Mouse (Mus musculus) liver, embryonic 12.5 days (tissue): ENCODE measurements around the gene Ctbs. TPM values are rescaled to one million over a fixed set of nuclear protein-coding genes. Genes with fewer than 3 reads are reported as not detected.
A peak's percentile ranks its signal among the peaks of the same experiment; 100 is the strongest.

Experiments
- ATAC-seq: fragments of 200-750 bp; cut with Nextera tagmentation; 2 replicates; pipeline ENCODE4 v1.8.0; 2017; ENCODE audit warnings: moderate number of reproducible peaks, mild to moderate bottlenecking, moderate library complexity
- H3K27ac ChIP-seq: fragments of 300-500 bp; sonication (generic); 2 replicates; pipeline ENCODE4 v1.5.1; 2016; ENCODE audit warnings: mild to moderate bottlenecking
- H3K27me3 ChIP-seq: fragments of 300-500 bp; sonication (generic); replicated peaks from 2 replicates; pipeline ENCODE4 v1.6.1; 2016; ENCODE audit warnings: mild to moderate bottlenecking, moderate library complexity
- H3K36me3 ChIP-seq: fragments of 300-500 bp; sonication (generic); 2 replicates; pipeline ENCODE4 v1.6.1; 2016; ENCODE audit warnings: mild to moderate bottlenecking, moderate library complexity
- H3K4me1 ChIP-seq: fragments of 300-500 bp; sonication (generic); 2 replicates; pipeline ENCODE4 v1.6.1; 2016
- H3K4me2 ChIP-seq: fragments of 300-500 bp; sonication (generic); 2 replicates; pipeline ENCODE4 v1.6.1; 2016; ENCODE audit warnings: mild to moderate bottlenecking, moderate library complexity
- H3K4me3 ChIP-seq: fragments of 300-500 bp; sonication (generic); 2 replicates; pipeline ENCODE4 v1.5.1; 2016; ENCODE audit warnings: mild to moderate bottlenecking, moderate library complexity
- H3K9ac ChIP-seq: fragments of 300-500 bp; sonication (generic); 2 replicates; pipeline ENCODE4 v1.6.1; 2016; ENCODE audit warnings: mild to moderate bottlenecking, moderate library complexity
- H3K9me3 ChIP-seq: fragments of 300-500 bp; sonication (generic); replicated peaks from 2 replicates; pipeline ENCODE4 v1.6.1; 2016; ENCODE audit warnings: mild to moderate bottlenecking, moderate library complexity
- WGBS: fragments of 180-500 bp; shearing (Covaris S2); methylation state at CpG from one replicate; pipeline ENCODE4 v1.1.7; 2016; ENCODE audit not compliant: insufficient replicate concordance; 5-methylcytosine and 5-hydroxymethylcytosine counted together
- polyA plus RNA-seq: library from polyadenylated mRNA; unstranded; fragments of >200 nt; fragmentation: Nextera tagmentation; extraction: Ambion mirVana; gene quantifications from 2 replicates; pipeline ENCODE4 v1.2.1, GENCODE M21; 2016

The Ctbs gene
- polyA plus RNA-seq, result 5.5 and 6.4 TPM in 2 replicates

DNA sequence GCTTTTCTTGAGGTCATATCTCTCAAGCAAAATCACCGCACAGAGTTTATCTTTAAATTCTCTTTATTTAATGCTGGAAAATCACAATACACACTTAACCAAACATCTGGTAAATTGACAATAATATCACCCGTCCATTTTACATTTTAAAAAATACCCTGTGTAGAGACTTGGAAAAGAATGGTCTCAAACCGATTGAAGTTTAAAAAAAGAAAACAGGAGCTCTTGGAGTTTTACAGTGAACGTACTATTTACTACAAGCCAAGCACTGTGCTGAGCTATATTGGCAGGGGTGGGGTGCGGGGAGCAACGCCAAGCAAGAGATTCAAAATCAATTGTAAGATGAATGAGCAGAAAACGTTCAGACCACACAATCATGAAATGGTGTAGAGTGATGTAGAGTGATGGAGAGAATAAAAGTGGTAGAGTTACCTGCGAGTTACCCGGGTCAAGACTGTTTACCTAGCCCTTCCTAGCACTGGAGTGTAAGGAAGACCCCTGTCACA, at the start of gene Ctbs:
TSS of gene Ctbs (plus strand) at position 51 of the 506 bp plus-strand sequence.
- Histone ChIP-seq H3K9me3 (no peaks in the 10 kb centered on the region; the same call in 1 of the 2 replicates), H3K4me3 (peak within 1 kb of the TSS; percentile 69), H3K9ac (peak within 1 kb of the TSS; percentile 80), H3K4me2 (peak within 1 kb of the TSS; percentile 80), H3K36me3 (peaks cover 15% of the 10 kb centered on the region), H3K4me1 (peaks cover 32% of the 10 kb centered on the region), H3K27me3 (no peaks in the 10 kb centered on the region), H3K27ac (peak within 1 kb of the TSS; percentile 78)
- no peak for ATAC-seq
- 43% methylated on average over 9 of the region's 9 CpGs for WGBS

DNA sequence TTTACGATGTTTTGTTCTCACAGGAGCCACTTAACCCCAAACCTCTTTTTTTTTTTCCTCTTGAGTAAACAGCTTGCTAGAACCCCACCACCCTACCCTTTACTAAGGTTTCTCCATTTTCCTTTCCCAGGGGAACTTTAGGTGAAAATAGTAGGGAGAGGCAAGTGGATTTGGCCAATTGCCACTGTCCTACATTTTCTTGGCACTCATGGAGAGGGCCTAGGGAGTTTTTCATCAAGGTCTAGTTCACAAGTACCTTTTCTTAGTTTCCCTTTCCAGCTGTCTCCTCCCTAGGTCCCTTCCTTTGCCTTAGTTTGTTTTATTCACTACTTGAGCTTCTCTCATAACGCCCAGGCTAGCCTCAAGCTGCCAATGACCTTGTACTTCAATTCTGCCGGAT, 45.8 kb upstream of the Ctbs start:
- H3K9ac ChIP-seq, result peak overlapping the region; percentile 99
- H3K9me3 ChIP-seq, result no peaks in the 10 kb centered on the region
- no peaks in the 10 kb centered on the region for H3K27me3 ChIP-seq
- no peak for ATAC-seq
- 48% methylated on average over 3 of the region's 3 CpGs for WGBS
- H3K36me3 ChIP-seq, result peaks cover 29% of the 10 kb centered on the region
- H3K4me2 ChIP-seq, result peak overlapping the region; percentile 88
- H3K4me1 ChIP-seq, result peaks cover 47% of the 10 kb centered on the region
- peak overlapping the region; percentile 94 for H3K4me3 ChIP-seq
- H3K27ac ChIP-seq, result peak overlapping the region; percentile 97

DNA sequence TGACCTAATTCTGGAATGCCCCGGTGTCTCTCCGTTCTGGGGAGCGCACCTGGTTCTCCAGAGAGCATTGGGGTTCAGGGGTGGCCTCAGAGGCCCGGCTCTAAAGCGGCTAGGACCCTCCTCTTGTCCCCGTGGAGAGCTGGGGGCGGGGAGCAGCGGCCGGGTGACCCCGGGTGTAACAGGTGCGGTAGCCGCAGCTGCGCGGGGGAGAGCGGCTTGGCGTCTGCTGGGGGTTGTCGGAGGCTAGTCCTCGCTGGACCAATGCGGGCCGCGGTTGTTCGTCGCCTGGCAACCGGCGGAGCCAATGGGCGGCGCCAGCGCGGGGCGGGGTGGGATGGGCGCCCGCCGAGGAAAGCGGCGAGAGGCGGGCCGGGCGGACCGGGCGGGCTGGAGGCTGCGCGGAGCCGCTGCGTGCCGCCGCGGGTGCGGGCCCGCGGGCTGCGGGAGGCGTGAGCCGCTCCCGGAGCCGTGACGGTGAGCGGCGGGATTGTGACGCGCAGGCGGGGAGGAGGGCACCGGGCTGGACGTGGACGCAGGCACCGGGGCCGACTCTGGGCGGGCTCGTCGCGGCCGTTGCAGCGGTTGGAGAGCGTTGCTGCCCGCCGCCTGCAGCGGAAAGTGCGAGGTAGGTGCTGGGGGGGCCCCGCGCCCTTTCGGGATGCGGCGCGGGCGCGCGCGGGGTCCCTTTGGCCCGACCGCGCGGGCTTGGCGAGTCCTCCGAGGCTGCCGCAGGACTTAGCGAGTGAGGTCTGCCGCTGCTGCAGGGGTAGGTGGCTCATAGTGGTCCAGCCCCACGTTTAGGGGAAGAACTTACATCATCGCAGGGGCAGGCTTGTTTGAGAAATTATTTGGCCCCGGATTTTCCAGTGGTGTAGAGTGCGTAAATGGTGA, 45.0 kb upstream of the Ctbs start, which contains the start of gene Ssx2ip:
TSS of gene Ssx2ip (plus strand) at position 332 of the 891 bp plus-strand sequence.
- Histone ChIP-seq H3K4me2 (peak within 1 kb of the TSS; percentile 88), H3K9me3 (no peaks in the 10 kb centered on the region), H3K27ac (peak within 1 kb of the TSS; percentile 97), H3K4me3 (peak within 1 kb of the TSS; percentile 94), H3K27me3 (no peaks in the 10 kb centered on the region), H3K9ac (peak within 1 kb of the TSS; percentile 99), H3K4me1 (peaks cover 49% of the 10 kb centered on the region), H3K36me3 (peaks cover 36% of the 10 kb centered on the region)
- peak; percentile 91 for ATAC-seq
- under 1% methylated on average over 95 of the region's 100 CpGs for WGBS

DNA sequence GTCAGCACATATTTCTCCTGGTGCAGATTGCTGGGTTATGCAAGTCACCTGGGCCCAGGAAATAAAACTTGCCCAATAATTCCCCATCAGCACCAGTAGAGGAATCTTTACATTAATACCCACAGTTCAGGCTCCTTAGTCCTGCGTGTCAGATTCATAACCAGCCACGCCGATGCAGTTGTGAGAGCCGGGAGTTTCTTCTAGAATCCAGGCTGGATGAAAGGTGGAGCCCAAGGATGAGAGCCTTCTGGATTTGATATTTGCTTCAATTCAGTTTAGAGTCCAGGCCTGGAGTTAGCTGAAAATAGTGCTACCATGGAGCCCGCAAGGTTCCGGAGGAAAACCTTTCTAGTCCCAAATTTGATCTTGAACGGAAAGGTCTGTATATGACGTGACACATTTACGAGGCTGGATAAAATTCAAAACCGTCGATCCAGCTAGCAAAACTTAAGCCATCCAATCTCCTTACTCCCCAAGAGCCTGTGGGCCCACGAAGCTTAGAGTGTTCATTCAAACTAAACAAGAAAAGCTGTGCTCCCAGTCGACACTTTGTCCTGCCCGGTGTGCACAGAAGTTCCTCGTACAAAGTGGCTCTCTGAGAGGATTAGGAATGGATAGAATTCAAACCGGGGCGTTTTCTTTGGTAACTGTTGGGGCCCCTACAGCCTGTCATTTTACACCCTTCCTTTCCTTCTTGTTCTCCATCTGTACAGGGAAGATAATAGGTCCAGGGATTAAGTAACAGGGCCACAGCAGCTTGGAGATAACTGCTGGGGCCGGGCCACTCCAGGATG, 44.2 kb upstream of the Ctbs start:
- peak; percentile 84 for ATAC-seq
- 20% methylated on average over 18 of the region's 18 CpGs for WGBS
- H3K27me3 ChIP-seq, result no peaks in the 10 kb centered on the region

DNA sequence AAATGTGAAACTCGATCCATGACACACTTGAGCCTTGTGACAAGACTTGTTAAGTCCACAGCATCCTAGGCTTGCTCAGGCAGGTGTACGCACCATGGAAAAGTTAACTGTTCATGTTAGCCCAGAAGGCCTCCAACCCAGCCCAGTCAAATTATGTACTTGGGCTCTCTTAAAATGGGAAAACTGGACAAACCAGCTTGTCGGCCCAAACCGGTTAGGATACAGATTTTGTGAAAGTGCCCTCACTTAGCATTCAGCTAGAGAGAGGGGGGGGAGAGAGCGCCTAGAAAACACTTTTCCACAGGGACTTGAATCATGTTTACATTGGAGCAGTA, 43.6 kb upstream of the Ctbs start:
- 39% methylated on average over 5 of the region's 5 CpGs for WGBS
- Histone ChIP-seq H3K9me3 (no peaks in the 10 kb centered on the region), H3K4me1 (peaks cover 64% of the 10 kb centered on the region), H3K4me3 (peak overlapping the region; percentile 94), H3K9ac (peak overlapping the region; percentile 99), H3K4me2 (peak overlapping the region; percentile 88), H3K27ac (peak overlapping the region; percentile 97), H3K36me3 (peaks cover 49% of the 10 kb centered on the region), H3K27me3 (no peaks in the 10 kb centered on the region)
- no peak for ATAC-seq

More for the DNA sequence above, 44.2 kb upstream of the Ctbs start:
- Histone ChIP-seq H3K9ac (peak overlapping the region; percentile 99), H3K4me1 (peaks cover 58% of the 10 kb centered on the region), H3K27ac (peak overlapping the region; percentile 97), H3K4me3 (peak overlapping the region; percentile 94), H3K9me3 (no peaks in the 10 kb centered on the region), H3K36me3 (peaks cover 44% of the 10 kb centered on the region), H3K4me2 (peak overlapping the region; percentile 88)

DNA sequence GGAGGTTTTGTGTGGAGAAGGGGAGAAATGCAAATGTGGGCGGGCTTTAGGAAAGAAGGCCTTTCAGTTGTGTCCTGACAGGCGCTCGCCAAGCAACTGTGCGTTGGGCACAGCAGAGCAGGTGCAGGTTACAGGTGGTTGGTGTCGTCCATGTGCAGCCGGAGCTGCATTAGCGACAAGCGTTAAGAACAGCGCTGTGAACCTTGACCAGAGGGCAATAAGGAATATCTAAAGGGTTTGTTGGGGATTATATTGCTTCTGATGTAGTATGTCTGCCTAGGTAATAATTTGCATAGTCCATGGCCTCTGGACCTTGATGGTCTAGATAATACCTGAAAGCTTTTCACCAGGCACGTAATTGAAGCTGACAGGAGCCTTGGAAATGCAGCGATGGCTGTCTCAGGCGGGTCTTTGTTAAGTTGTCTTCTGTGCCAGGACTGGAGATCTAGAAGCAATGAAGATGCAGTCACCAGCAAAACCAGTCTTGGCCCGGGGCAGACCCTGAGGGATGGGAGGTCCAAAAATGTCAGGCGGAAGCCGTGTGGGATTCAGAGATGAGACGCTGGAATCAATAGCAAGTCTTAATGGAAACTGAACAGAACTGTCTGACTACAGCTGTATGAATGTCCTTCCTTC, 42.4 kb upstream of the Ctbs start:
- Histone ChIP-seq H3K4me1 (peaks cover 76% of the 10 kb centered on the region), H3K9me3 (no peaks in the 10 kb centered on the region), H3K27me3 (no peaks in the 10 kb centered on the region), H3K9ac (peak overlapping the region; percentile 99), H3K4me2 (peak overlapping the region; percentile 88), H3K27ac (peak overlapping the region; percentile 97), H3K36me3 (peaks cover 62% of the 10 kb centered on the region), H3K4me3 (peak overlapping the region; percentile 94)
- 86% methylated on average over 16 of the region's 16 CpGs for WGBS
- ATAC-seq, result no peak

DNA sequence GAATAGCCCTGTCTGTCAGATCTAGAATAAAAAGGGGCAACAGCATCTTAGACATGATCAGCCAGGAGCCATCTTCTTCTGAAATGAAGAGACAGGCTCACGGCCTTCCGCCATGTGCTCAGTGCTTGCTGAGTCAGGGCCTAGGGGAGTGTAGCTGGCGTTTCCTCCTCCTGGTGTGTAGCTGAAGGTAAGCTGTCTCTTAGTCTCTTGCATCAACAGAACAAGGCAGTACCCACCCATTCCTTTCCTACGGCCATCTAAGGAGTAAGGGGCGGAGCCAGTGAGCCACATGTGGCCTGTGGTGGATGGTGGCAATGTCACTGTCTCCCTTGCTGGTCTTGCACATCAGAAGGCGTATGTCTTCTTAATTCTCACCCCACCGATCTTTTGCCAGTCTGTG, 39.5 kb upstream of the Ctbs start:
- H3K4me1 ChIP-seq, result peaks cover 95% of the 10 kb centered on the region
- peak; percentile 63 for ATAC-seq
- no peaks in the 10 kb centered on the region for H3K9me3 ChIP-seq
- WGBS, result 45% methylated on average over 7 of the region's 7 CpGs
- no peaks in the 10 kb centered on the region for H3K27me3 ChIP-seq
- peak overlapping the region; percentile 88 for H3K4me2 ChIP-seq
- H3K4me3 ChIP-seq, result peak overlapping the region; percentile 12; the same call in 1 of the 2 replicates
- H3K36me3 ChIP-seq, result peaks cover 85% of the 10 kb centered on the region
- peak overlapping the region; percentile 97 for H3K27ac ChIP-seq
- H3K9ac ChIP-seq, result no peak overlapping the region

DNA sequence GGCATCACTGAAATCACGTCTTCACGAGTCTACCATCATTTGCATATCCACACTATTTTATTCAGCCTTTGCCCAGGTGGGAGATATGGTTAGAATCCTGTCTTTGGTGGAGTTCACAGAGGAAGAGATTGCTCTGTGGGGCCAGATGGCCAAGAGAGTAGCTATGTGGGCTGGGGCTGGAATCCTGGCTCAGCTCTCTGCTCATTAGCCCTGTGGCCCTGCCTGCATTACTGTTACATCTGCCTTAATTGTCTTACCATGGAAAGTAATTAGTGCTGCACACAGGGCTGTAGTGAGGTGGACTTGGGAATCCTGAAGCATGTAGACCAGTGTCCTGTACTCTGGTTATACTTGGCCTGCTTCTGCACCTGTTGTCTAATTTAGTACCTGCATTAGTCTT, 37.6 kb upstream of the Ctbs start:
- no peak for ATAC-seq
- Histone ChIP-seq H3K27ac (peak overlapping the region; percentile 97; the same call in 1 of the 2 replicates), H3K9ac (no peak overlapping the region; the same call in 1 of the 2 replicates), H3K27me3 (no peaks in the 10 kb centered on the region), H3K36me3 (peaks cover 93% of the 10 kb centered on the region), H3K4me3 (no peak overlapping the region), H3K9me3 (no peaks in the 10 kb centered on the region), H3K4me2 (peak overlapping the region; percentile 88; the same call in 1 of the 2 replicates), H3K4me1 (peaks cover 92% of the 10 kb centered on the region)
- 73% methylated on average over 2 of the region's 2 CpGs for WGBS

DNA sequence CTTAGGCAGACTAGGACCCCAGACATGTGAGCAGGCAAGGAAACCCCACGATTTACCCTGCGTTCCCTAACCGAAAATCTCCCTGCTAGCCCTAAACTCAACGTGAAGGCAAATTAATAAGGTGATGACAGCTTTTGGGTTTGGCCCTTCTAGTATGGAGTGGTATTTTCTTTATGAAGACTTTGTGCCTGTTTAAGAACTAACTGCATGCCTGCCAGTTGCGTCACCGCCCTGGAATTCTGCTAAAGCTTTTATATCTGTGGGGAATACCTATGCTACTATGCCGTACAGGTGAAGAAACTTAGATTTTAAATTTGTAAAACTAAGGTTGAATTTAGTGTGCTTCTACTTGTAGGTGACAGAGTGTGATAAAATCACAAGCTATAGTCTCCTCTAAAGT, 37.1 kb upstream of the Ctbs start:
- Histone ChIP-seq H3K4me3 (no peak overlapping the region), H3K27me3 (no peaks in the 10 kb centered on the region), H3K4me2 (no peak overlapping the region), H3K27ac (no peak overlapping the region; the same call in 1 of the 2 replicates), H3K4me1 (peaks cover 92% of the 10 kb centered on the region), H3K9me3 (no peaks in the 10 kb centered on the region), H3K36me3 (peaks cover 93% of the 10 kb centered on the region), H3K9ac (no peak overlapping the region)
- WGBS, result 90% methylated on average over 7 of the region's 7 CpGs
- no peak for ATAC-seq

DNA sequence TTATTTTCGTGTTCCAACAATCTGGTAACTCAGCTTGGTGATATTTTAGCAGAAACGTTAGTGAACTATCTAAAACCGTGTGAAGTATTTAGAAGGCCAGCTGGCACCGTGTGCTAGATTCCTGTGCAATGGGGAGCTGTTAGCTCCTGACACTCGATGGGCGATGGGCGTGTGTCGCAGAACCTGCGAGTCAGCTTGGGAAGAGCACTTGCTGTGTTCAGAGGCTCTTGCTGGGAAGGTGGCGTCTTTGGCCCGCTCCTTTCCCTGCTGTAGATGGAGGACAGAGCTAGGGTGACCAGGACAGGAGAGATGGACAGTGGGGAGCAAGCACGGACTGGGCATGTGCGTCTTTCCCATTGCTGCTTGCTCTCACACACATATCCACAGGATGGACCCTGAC, 36.6 kb upstream of the Ctbs start:
- 91% methylated on average over 13 of the region's 13 CpGs for WGBS
- peaks cover 90% of the 10 kb centered on the region for H3K4me1 ChIP-seq
- ATAC-seq, result no peak

DNA sequence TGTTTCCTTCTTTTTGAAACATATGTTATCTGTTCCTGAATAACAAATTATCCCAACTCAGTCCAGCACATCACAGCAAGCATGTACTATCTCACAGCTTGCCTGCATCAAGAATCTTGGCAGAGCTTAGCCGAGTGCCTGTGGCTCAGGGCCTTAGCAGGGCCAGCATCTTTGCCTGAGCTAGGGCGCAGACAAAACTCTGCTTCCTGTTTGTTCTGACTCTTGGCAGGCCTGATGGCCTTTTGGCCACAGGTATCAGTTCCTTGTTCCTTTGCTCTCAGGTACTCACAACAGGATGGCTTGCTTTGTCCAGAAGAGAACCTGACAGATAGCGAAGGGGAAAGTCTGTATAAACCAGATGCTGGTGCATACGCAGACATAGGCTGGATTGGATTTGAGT, 35.6 kb upstream of the Ctbs start:
- Histone ChIP-seq H3K27me3 (no peaks in the 10 kb centered on the region), H3K4me2 (no peak overlapping the region), H3K4me3 (no peak overlapping the region), H3K9me3 (no peaks in the 10 kb centered on the region), H3K27ac (no peak overlapping the region), H3K36me3 (peaks cover 93% of the 10 kb centered on the region), H3K4me1 (peaks cover 80% of the 10 kb centered on the region), H3K9ac (no peak overlapping the region)
- no peak for ATAC-seq
- 91% methylated on average over 4 of the region's 4 CpGs for WGBS

More for the DNA sequence above, 36.6 kb upstream of the Ctbs start:
- Histone ChIP-seq H3K9me3 (no peaks in the 10 kb centered on the region), H3K9ac (no peak overlapping the region), H3K36me3 (peaks cover 93% of the 10 kb centered on the region), H3K4me3 (no peak overlapping the region), H3K4me2 (no peak overlapping the region), H3K27me3 (no peaks in the 10 kb centered on the region), H3K27ac (no peak overlapping the region)
